Mouse (Mus musculus) ovary, adult 18-20 months (tissue): ENCODE measurements at regions not wholly inside any gene's neighbourhood (a gene's known extent, or its start where the extent isn't known, plus 50 kb on each side); places are given as distances from the start of the nearest gene placed in this dataset.
"Not testable (repeated sequence)": the region's sequence is repeated elsewhere in the genome, so short reads cannot be mapped to it uniquely, and the experiment has no call there.

Source experiments
- DNase-seq: peaks from one replicate; pipeline ENCODE4 v3.0.0; 2022; ENCODE audit warnings: low spot score, mixed read lengths

DNA sequence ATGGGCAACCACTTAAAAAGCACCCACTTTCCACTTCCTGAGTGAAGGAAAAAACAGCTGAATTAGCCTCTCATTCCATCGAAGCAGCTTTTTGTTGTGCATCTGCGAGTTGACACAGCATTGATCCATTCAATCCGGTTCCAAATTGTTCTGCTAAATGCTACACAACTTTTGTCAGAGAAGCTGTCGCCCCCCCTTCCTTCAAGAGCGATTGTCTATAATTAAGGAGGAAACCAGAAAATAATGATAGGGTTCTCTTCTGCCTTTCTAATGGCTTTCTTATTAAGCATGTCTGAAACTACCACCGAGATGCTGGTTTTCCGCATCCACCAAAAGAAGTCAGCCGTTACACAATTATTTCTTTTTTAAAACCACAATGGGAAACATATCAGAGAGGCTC is 183.2 kb upstream of the Gm10131 start:
- DNase-seq = no peak

GRCm38 (mm10) chr8:34290670-34291069 is 179.1 kb upstream of the Gm10131 start:
- DNase-seq = no peak

GRCm38 (mm10) chr8:34287801-34288200 is 176.3 kb upstream of the Gm10131 start:
- no peak for DNase-seq

GRCm38 (mm10) chr8:34284576-34284975 is 173.0 kb upstream of the Gm10131 start:
- no peak for DNase-seq

- DNase-seq = no peak
Observed at GRCm38 (mm10) chr8:34280433-34280832, 168.9 kb upstream of the Gm10131 start.

DNA sequence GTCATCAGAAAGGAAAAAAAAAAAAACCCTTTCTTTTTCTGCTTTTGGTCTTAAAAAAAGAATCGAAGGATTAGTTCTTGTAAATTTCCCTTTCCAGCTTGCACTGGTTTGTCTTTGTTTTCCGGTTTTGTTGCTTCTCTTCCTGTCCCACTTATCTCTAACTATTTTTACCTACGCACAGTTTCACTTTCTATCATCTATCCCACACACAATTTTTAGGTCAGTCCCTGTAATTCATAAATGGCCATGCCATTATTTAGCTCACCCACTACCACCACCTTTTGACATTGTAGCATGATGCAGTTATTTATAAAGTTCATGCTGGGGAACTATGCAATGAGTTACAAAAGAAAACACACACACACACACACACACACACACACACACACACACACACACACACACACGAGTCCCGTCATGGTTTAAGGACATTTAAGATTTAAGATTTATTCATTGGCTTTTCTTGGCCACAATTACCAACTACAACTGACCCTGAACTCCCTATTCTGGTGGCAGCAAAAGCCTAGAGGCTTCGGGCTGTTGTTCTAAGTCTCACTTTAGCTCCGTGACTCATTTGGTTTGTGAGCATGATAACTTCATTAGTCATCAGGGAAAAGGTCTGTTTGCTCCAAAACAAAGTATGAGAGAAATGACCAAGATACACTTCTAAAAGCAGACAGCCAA is 164.6 kb upstream of the Gm10131 start:
- peak; percentile 26 for DNase-seq

DNA sequence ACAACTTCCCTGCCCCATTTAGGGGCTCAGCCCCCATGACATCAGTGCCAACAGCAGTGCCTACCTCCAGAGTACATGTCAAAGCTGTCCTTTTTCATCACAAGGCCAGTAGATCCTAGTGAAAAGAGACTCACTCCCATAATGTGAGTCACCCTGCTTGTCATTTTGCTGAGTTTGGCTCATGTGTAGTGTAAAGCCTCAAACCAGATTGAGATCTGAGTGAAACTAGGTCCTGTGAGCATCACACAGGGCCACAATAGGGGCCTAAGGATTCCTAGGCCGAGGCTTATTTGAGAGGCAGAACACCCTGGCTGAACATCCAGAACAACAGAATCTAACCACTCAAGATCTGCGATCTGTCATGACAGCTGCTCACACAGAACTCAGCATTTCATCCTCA is 163.3 kb upstream of the Gm10131 start:
- not testable (repeated sequence) for DNase-seq

DNA sequence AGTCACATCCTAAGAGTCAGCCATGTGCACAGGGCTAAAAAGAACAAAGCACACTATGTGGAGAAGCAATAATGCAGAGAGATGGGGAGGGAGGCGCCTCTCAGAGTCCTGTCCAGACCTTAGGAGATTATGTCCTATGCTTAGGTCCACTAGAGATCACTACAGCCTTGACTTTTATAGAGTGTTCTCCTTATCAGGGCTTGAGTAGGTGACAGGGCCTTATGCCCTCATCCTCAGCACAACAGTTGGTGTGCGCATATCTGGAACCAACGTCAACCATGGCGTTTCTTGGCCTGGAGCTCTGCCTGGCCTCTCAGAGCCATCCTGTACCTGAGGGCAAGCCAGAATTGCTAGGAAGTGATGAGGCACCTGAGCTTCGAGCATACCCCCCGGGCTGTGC is 162.6 kb upstream of the Gm10131 start:
- DNase-seq = no peak

- DNase-seq = no peak
Observed at GRCm38 (mm10) chr8:34269848-34270247, 158.3 kb upstream of the Gm10131 start.

GRCm38 (mm10) chr8:34268806-34269520 is 157.4 kb upstream of the Gm10131 start:
- no peak for DNase-seq

- no peak for DNase-seq
Observed at GRCm38 (mm10) chr8:34254978-34255377, 143.4 kb upstream of the Gm10131 start.

DNA sequence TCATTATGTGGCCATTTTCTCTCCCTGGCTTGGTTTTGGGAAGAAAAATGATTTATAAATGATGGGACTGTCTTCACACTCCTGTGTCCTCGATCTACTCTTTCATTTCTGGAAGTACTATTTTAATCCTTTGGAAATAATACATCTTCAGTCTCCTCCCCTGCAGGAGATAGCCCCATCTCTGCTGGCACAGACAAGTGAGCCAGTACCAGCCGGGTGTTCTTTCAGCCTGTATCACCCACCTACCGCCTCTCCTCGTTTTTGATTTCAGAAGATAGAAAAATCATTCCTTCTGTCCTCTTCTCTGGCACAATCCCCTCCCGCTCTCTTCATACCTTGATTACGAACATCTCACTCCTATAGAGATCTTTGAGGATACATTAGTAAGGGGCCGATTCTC is 140.4 kb upstream of the Gm10131 start:
- no peak for DNase-seq

- DNase-seq = no peak
Observed at GRCm38 (mm10) chr8:34239346-34239900, 127.9 kb upstream of the Gm10131 start.

- DNase-seq = no peak
Observed at GRCm38 (mm10) chr8:34233705-34234104, 122.2 kb upstream of the Gm10131 start.

DNA sequence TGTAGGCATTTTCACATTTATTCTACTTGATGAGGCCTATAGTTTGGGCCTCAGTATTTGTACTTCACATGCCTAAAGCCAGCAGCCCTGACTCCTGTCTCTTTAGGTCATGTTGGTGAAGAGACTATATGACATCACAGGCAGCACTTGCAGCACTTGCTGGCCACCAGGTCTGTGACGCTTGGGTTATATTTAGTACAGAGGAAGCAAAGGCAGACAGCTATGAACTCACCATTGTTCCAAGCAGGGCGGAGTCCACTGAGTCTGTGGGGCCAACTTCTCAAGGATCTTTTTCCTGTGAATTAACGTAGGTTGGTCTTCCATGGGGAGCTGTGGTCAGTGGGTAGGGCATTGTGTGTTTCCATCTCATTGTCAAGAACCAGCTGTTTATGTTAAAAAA is 117.9 kb upstream of the Gm10131 start:
- DNase-seq = no peak

DNA sequence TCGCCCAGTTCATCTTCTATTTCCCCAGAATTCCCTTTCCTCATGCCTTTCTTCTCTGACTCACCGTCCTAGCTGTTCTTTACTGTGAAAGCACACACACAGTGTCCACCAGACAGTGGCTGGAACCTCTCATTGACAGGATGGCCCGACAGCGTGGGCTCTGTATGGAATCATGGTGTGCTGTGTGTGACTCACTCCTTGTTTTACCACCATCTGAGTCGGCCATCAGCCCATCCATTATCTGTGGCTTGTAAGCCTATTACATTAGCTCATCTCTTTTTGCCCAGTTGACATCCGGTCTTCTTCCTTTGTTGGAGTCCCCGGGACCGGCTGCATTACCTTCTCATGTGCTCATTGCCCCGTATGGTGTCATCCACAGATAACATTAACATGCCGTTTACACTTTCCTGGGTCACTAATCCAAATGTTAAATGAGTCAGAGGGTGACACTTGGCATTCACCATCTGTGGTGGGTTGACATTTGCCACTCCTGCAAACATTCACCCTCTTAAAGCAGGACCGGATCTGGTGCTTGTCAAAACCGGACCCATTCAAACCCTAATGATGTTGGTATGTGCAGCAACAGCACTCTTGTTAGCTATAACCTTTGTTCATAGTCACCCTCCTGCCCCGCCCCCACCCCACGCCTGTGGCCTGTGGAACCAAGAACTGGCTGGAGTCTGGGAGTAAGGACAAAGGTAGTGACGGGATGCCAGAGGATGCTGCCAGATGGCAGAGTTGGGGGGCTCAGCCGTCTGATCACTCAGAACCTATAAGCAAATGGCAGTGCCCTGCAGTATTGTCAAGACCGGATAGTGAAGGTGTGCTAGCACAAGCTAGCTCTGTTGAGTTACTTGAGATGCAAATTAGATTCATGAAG is 113.7 kb upstream of the Gm10131 start:
- no peak for DNase-seq

GRCm38 (mm10) chr8:34222187-34222586 is 110.7 kb upstream of the Gm10131 start:
- DNase-seq = no peak
